Mouse (Mus musculus) heart, postnatal 0 days (tissue): Measurements from ENCODE around the gene Cytl1. TPM values are rescaled to one million over a fixed set of nuclear protein-coding genes. Genes with fewer than 3 reads are reported as not detected.

Experiments
- ATAC-seq: fragments of 200-750 bp; cut with Nextera tagmentation; 2 replicates; pipeline ENCODE4 v1.8.0; 2017; ENCODE audit warnings: low read depth, moderate number of reproducible peaks, moderate library complexity; ENCODE audit not compliant: insufficient read depth
- DNase-seq: peaks from one replicate; pipeline ENCODE4 v3.0.0-alpha.2; 2016; ENCODE audit warnings: low spot score
- H3K27ac ChIP-seq: fragments of 300-500 bp; sonication (generic); 2 replicates; pipeline ENCODE4 v1.5.1; 2014; ENCODE audit warnings: low read depth, mild to moderate bottlenecking
- H3K27me3 ChIP-seq: fragments of 300-500 bp; sonication (generic); 2 replicates; pipeline ENCODE4 v1.6.1; 2014; ENCODE audit warnings: low read length, mixed read lengths; ENCODE audit not compliant: control insufficient read depth, insufficient read depth
- H3K36me3 ChIP-seq: fragments of 300-500 bp; sonication (generic); replicated peaks from 2 replicates; pipeline ENCODE4 v1.6.1; 2014; ENCODE audit warnings: low read length, mixed read lengths; ENCODE audit not compliant: control insufficient read depth, insufficient read depth
- H3K4me1 ChIP-seq: fragments of 300-500 bp; sonication (generic); 2 replicates; pipeline ENCODE4 v1.6.1; 2014; ENCODE audit warnings: antibody characterized with exemption; ENCODE audit not compliant: control insufficient read depth, insufficient read depth
- H3K4me2 ChIP-seq: fragments of 300-500 bp; sonication (generic); 2 replicates; pipeline ENCODE4 v1.6.1; 2014; ENCODE audit warnings: low read depth, mild to moderate bottlenecking, low read length, moderate library complexity
- H3K4me3 ChIP-seq: fragments of 300-500 bp; sonication (generic); 2 replicates; pipeline ENCODE4 v1.5.1; 2014; ENCODE audit warnings: low read depth, low read length
- H3K9ac ChIP-seq: fragments of 300-500 bp; sonication (generic); replicated peaks from 2 replicates; pipeline ENCODE4 v1.6.1; 2014; ENCODE audit warnings: low read depth, low read length, mixed read lengths
- H3K9me3 ChIP-seq: fragments of 300-500 bp; sonication (generic); replicated peaks from 2 replicates; pipeline ENCODE4 v1.6.1; 2016; ENCODE audit warnings: low read length; ENCODE audit not compliant: control insufficient read depth
- CTCF ChIP-seq: IDR thresholded peaks from 2 replicates; pipeline ENCODE4 v1.5.1; 2016; ENCODE audit warnings: antibody characterized with exemption, control low read depth, low read depth
- EP300 ChIP-seq: IDR thresholded peaks from 2 replicates; pipeline ENCODE4 v1.6.1; 2016; ENCODE audit warnings: antibody characterized with exemption, low read depth
- WGBS: fragments of 180-500 bp; shearing (Covaris S2); extraction: QIAGEN DNeasy Blood & Tissue Kit; methylation state at CpG from one replicate; pipeline ENCODE4 v1.1.7; 2014; 5-methylcytosine and 5-hydroxymethylcytosine counted together
- polyA plus RNA-seq: library from polyadenylated mRNA; unstranded; fragments of >200 nt; fragmentation: Nextera tagmentation; extraction: Ambion mirVana; gene quantifications from 2 replicates; pipeline ENCODE4 v1.2.1, GENCODE M21; 2015
- total RNA-seq: library from RNA; depleted of rRNA; stranded (reverse); fragments of >200 nt; gene quantifications from 2 replicates; pipeline ENCODE4 v1.2.3, GENCODE M21; 2014; ENCODE audit warnings: low replicate concordance

Cytl1 gene
- total and polyA plus RNA-seq, 2 experiments from 2014 or later = 15.9 to 19.6 TPM

DNA sequence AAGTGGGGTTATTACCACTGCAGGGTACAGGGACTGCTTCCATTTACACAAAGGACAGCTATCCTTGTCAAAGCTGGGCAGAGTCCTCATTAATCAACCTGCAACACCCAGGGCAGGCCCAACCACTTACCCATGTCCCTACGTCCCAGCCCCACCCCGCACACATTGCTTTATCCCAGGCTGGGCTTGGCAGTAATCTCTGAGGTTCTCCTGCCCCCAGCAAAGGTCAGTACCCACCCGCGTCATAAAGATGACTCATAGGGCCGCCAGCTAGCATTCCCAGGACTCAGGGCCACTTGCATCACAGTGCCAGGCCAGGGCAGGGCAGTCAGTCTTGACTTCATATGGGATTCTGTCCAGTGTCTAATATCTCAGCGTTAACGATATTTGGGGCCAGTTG lies 18.0 kb downstream of the Cytl1 start:
- no peaks in the 10 kb centered on the region for H3K4me1 ChIP-seq
- no peak overlapping the region for H3K4me2 ChIP-seq
- no peaks in the 10 kb centered on the region for H3K27me3 ChIP-seq
- no peak overlapping the region for H3K27ac ChIP-seq
- H3K9me3 ChIP-seq = no peaks in the 10 kb centered on the region
- WGBS = 52% methylated on average over 7 of the region's 7 CpGs
- no peak overlapping the region for H3K4me3 ChIP-seq
- no peaks in the 10 kb centered on the region for H3K36me3 ChIP-seq
- TF ChIP-seq EP300 = no peak
- TF ChIP-seq CTCF = no peak
- H3K9ac ChIP-seq = no peak overlapping the region
- ATAC-seq = no peak
- DNase-seq = no peak

- no peak for ATAC-seq
- no peak overlapping the region for H3K4me2 ChIP-seq
- no peak overlapping the region for H3K27ac ChIP-seq
- 68% methylated on average over 3 of the region's 3 CpGs for WGBS
- no peaks in the 10 kb centered on the region for H3K27me3 ChIP-seq
- H3K4me1 ChIP-seq = no peaks in the 10 kb centered on the region
- no peak overlapping the region for H3K9ac ChIP-seq
- no peaks in the 10 kb centered on the region for H3K36me3 ChIP-seq
- TF ChIP-seq CTCF (no peak), EP300 (no peak)
- DNase-seq = no peak
- H3K9me3 ChIP-seq = no peaks in the 10 kb centered on the region
- H3K4me3 ChIP-seq = no peak overlapping the region
These were observed 26.7 kb downstream of the Cytl1 start for GRCm38 (mm10) chr5:37762046-37762445.

DNA sequence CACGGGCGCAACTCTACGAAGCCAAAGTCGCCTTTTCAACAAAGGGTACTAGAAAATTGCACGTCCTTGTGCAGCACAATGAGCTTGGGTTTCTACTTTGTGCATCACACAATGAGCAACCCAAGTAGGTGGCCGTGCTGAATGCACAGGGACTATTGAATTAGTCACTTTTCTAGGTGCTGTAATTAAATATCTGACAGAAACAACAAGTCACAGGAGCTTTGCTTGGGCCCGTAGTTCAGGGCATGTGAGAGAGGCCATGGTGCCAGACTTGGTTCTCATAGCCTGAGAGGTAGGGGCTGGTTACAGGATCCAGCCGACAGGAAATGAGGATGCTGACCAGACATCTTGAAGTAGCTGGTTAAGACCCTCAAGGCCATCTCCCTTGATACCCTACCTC lies 30.5 kb downstream of the Cytl1 start:
- no peaks in the 10 kb centered on the region for H3K9me3 ChIP-seq
- TF ChIP-seq EP300 = no peak
- no peak for TF ChIP-seq CTCF
- WGBS = 80% methylated on average over 8 of the region's 8 CpGs
- H3K36me3 ChIP-seq = no peaks in the 10 kb centered on the region
- H3K27me3 ChIP-seq = no peaks in the 10 kb centered on the region
- no peak overlapping the region for H3K4me2 ChIP-seq
- no peak for DNase-seq
- no peak for ATAC-seq
- no peaks in the 10 kb centered on the region for H3K4me1 ChIP-seq
- H3K27ac ChIP-seq = no peak overlapping the region
- no peak overlapping the region for H3K9ac ChIP-seq
- no peak overlapping the region for H3K4me3 ChIP-seq

DNA sequence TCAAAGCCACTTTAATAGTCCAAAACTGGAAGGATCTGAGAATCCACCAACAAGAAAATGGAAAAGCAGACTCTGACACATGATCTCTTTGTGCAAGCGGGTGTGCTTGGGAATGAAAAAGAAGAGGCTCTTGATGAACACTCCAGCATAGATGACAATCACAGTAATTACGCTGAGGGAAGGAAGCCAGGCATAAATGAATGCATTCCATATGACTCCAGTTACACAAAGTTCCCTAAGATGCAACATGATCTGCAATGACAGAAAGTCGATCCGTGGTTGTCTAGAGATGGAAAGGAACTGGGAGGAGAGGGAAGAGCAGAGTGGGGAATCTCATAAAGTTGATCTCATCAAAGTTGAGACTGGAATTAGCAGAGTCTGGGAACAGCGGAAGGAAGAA lies 31.9 kb downstream of the Cytl1 start:
- Histone ChIP-seq H3K4me2 (no peak overlapping the region), H3K4me1 (no peaks in the 10 kb centered on the region), H3K9ac (no peak overlapping the region), H3K4me3 (no peak overlapping the region), H3K27ac (no peak overlapping the region), H3K36me3 (no peaks in the 10 kb centered on the region), H3K9me3 (no peaks in the 10 kb centered on the region), H3K27me3 (no peaks in the 10 kb centered on the region)
- WGBS = 72% methylated on average over 5 of the region's 5 CpGs
- DNase-seq (no peak), ATAC-seq (no peak)
- TF ChIP-seq CTCF (no peak), EP300 (no peak)

DNA sequence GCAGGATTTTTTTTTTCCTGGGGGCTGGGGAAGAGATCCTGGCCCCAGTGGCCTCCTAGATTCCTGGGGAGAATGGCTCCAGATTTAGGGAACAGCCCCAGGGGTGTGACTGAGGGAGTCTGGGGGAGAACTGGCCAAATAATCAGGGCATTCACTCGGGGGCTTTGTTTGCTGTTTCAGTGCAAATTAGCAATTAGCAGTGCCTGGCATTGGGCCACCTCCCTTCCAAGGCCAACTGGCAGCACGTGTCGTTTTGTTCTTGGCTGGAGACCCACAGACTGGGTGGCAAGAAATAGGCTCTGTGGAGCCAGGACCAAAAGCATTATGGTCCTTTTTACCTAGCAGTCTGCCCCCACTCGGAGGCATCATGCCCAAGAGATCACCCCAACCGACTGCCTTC lies 33.7 kb downstream of the Cytl1 start:
- Histone ChIP-seq H3K4me2 (no peak overlapping the region), H3K36me3 (no peaks in the 10 kb centered on the region), H3K27me3 (no peaks in the 10 kb centered on the region), H3K9ac (no peak overlapping the region), H3K27ac (no peak overlapping the region), H3K4me1 (no peaks in the 10 kb centered on the region), H3K4me3 (no peak overlapping the region), H3K9me3 (no peaks in the 10 kb centered on the region)
- DNase-seq (no peak), ATAC-seq (no peak)
- 5% methylated on average over 5 of the region's 5 CpGs for WGBS
- no peak for TF ChIP-seq EP300
- TF ChIP-seq CTCF = no peak

- Histone ChIP-seq H3K27me3 (no peaks in the 10 kb centered on the region), H3K27ac (no peak overlapping the region), H3K4me2 (no peak overlapping the region), H3K4me3 (no peak overlapping the region), H3K36me3 (no peaks in the 10 kb centered on the region), H3K9me3 (no peaks in the 10 kb centered on the region), H3K9ac (no peak overlapping the region), H3K4me1 (no peaks in the 10 kb centered on the region)
- DNase-seq (no peak), ATAC-seq (no peak)
- 78% methylated on average over 6 of the region's 6 CpGs for WGBS
- TF ChIP-seq CTCF (no peak), EP300 (no peak)
These were observed 35.6 kb downstream of the Cytl1 start for GRCm38 (mm10) chr5:37770870-37771269.
